In the genomic region with DNA sequence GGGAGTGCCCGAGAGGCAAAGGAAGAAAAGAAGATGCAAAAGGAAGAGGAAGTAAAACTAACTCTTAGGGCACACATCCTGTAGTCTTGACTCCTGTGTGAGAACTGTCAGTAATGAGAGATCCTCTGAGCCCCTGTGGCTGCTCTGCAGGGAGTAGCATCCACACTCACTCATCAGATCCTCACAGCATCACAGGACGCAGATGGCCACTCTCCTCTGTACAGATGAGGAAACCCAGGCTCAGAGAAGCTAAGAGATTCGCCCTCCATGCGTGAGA, we compare ENCODE assay signal across 13 mouse cellular contexts.
"Had no signal": no experiment of that assay in that cellular context is flagged by ENCODE, and none has a peak within 500 bp of the region (broad histone marks: within the 10 kb centered on the region; RNA-seq: fewer than 3 reads in every experiment).

No protein-coding gene starts in this region.

- H3K9me3 ChIP-seq: limb, embryonic 15.5 days; liver, embryonic 12.5 days; stomach, embryonic 15.5 days had no signal

- H3K27me3 ChIP-seq: liver, embryonic 12.5 days; midbrain, embryonic 12.5 days; stomach, embryonic 15.5 days had no signal

- ATAC-seq: liver, embryonic 12.5 days; midbrain, embryonic 16.5 days had no signal

- H3K27ac ChIP-seq: limb, embryonic 15.5 days; liver, embryonic 12.5 days; midbrain, embryonic 12.5 days; neural tube, embryonic 13.5 days; stomach, embryonic 15.5 days had no signal

- DNase-seq: kidney, adult 11 months; left cerebral cortex, postnatal 4 days; lung, embryonic 14.5 days; lung, postnatal 10 days; lung, postnatal 4 days; right cerebral cortex, postnatal 14 days; thymus, postnatal 4 days had no signal

- H3K36me3 ChIP-seq: limb, embryonic 15.5 days; liver, embryonic 12.5 days; midbrain, embryonic 12.5 days; neural tube, embryonic 13.5 days; stomach, embryonic 15.5 days had no signal

- H3K9ac ChIP-seq: limb, embryonic 15.5 days; liver, embryonic 12.5 days; lung, embryonic 14.5 days; midbrain, embryonic 12.5 days; neural tube, embryonic 13.5 days; stomach, embryonic 15.5 days had no signal

- H3K4me2 ChIP-seq: limb, embryonic 15.5 days; liver, embryonic 12.5 days; lung, embryonic 14.5 days; midbrain, embryonic 12.5 days; neural tube, embryonic 13.5 days; stomach, embryonic 15.5 days had no signal

- H3K4me1 ChIP-seq: stomach, embryonic 15.5 days had no signal

- H3K4me3 ChIP-seq: limb, embryonic 15.5 days; liver, embryonic 12.5 days; midbrain, embryonic 12.5 days; neural tube, embryonic 13.5 days; stomach, embryonic 15.5 days had no signal
